Mouse (Mus musculus) midbrain, embryonic 11.5 days (tissue): Measurements from ENCODE around the gene Nr1h2. TPM values are rescaled to one million over a fixed set of nuclear protein-coding genes. Genes with fewer than 3 reads are reported as not detected.

Experiments
- ATAC-seq: fragments of 200-750 bp; cut with Nextera tagmentation; 2 replicates; pipeline ENCODE4 v1.8.0; 2017; ENCODE audit warnings: moderate TSS enrichment, moderate library complexity; ENCODE audit not compliant: low FRiP score
- DNase-seq: peaks from one replicate; pipeline ENCODE4 v3.0.0; 2015; ENCODE audit warnings: low spot score; ENCODE audit errors: missing footprints
- H3K27ac ChIP-seq: fragments of 300-500 bp; sonication (generic); 2 replicates; pipeline ENCODE4 v1.5.1; 2014; ENCODE audit warnings: low read depth, low read length
- H3K27me3 ChIP-seq: fragments of 300-500 bp; sonication (generic); 2 replicates; pipeline ENCODE4 v1.6.1; 2014; ENCODE audit warnings: mild to moderate bottlenecking, low read length, moderate library complexity, mixed read lengths; ENCODE audit not compliant: control insufficient read depth, insufficient read depth
- H3K36me3 ChIP-seq: fragments of 300-500 bp; sonication (generic); 2 replicates; pipeline ENCODE4 v1.6.1; 2014; ENCODE audit warnings: mild to moderate bottlenecking, low read length, moderate library complexity, mixed read lengths; ENCODE audit not compliant: control insufficient read depth, insufficient read depth
- H3K4me1 ChIP-seq: fragments of 300-500 bp; sonication (generic); 2 replicates; pipeline ENCODE4 v1.6.1; 2014; ENCODE audit warnings: low read length; ENCODE audit not compliant: control insufficient read depth, insufficient read depth
- H3K4me2 ChIP-seq: fragments of 300-500 bp; sonication (generic); 2 replicates; pipeline ENCODE4 v1.6.1; 2014; ENCODE audit warnings: mild to moderate bottlenecking, moderate library complexity
- H3K4me3 ChIP-seq: fragments of 300-500 bp; sonication (generic); 2 replicates; pipeline ENCODE4 v1.5.1; 2014; ENCODE audit warnings: low read depth, low read length
- H3K9ac ChIP-seq: fragments of 300-500 bp; sonication (generic); 2 replicates; pipeline ENCODE4 v1.6.1; 2014; ENCODE audit warnings: low read length
- H3K9me3 ChIP-seq: fragments of 300-500 bp; sonication (generic); 2 replicates; pipeline ENCODE4 v1.6.1; 2016; ENCODE audit warnings: low read length; ENCODE audit not compliant: control insufficient read depth
- WGBS: fragments of 180-500 bp; shearing (Covaris S2); extraction: QIAGEN DNeasy Blood & Tissue Kit; methylation state at CpG from one replicate; pipeline ENCODE4 v1.1.7; 2014; 5-methylcytosine and 5-hydroxymethylcytosine counted together
- polyA plus RNA-seq: library from polyadenylated mRNA; unstranded; fragments of >200 nt; fragmentation: Nextera tagmentation; extraction: Ambion mirVana; gene quantifications from 2 replicates; pipeline ENCODE4 v1.2.1, GENCODE M21; 2014

The Nr1h2 gene
- polyA plus RNA-seq, 1 experiment from 2014 or later = 69.6 TPM

DNA sequence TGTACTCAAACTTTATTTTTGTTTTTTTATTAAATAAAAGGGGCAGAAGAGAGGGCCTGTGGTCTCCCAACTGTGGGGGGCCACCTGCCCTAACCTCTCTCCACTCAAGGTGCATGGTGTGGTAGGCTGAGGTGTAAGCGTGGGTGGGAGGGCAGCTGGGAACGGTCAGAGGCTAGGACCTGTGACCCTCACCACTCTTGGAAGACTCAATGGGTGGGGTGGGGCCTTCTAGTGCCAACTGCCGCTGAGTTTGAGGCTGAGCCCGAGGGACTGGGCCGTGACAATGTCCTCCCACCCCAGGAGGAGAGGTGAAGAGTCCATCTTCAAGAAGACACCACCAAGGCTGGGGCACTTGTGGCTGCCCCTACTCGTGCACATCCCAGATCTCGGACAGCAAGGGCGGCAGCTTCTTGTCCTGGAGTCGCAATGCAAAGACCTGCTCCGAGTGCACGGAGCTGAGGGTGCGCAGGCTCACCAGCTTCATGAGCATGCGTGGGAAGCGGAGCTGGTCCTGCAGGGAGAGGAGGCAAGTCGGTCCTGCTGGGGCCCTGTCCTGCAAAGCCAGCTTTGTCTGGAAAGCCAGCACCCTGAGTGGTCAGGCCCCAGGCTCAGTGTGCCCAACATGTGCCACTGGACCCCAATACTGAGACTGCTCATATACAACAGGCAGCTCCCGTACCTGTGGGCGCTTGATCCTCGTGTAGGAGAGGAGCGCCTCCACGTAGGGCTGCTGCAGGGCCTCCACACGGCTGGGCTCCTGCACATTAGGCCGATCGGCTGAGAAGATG, 3.9 kb downstream of the Nr1h2 start:
- ATAC-seq = no peak
- 95% methylated on average over 23 of the region's 23 CpGs for WGBS
- H3K27ac ChIP-seq = no peak overlapping the region
- peaks cover 17% of the 10 kb centered on the region for H3K4me1 ChIP-seq
- H3K36me3 ChIP-seq = peaks cover 18% of the 10 kb centered on the region
- H3K9me3 ChIP-seq = 0 out of 2 replicates have a peak, but pooled peaks cover 3% of the 10 kb centered on the region
- H3K4me2 ChIP-seq = no peak overlapping the region
- H3K9ac ChIP-seq = no peak overlapping the region
- H3K27me3 ChIP-seq = no peaks in the 10 kb centered on the region
- H3K4me3 ChIP-seq = no peak overlapping the region
- no peak for DNase-seq

DNA sequence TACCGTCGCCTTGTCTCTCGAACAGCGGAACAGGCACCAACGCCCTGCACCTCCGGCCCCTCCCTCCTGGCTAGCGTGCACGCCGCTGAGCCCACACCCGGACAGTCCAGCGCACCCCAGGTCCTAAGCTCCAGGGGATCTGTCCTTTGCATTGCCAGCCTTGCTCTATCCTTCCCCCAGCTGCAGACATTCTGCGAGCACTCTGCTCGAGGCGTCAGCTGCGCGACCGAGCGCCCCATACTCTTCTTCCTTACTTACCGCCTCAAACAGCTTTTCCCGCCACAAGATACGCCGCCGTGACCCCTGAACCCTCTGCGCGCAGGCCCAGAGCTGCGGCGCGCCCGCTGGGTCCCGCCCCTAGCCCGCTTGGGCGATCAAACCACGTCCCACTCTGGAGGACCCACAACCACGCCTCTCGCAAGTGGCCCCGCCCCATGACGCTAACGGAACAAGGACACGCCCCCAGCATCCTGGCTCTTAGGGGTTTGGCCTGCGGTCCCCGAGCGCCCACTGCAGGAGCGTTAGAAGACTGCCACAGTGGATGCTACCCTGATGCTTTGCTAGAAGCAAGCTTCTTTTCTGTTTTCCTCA, 5.2 kb downstream of the Nr1h2 start, which contains the start of gene Pold1:
Gene Pold1, minus strand, starts transcription at position 353 of the 591 bp plus-strand sequence.
- ATAC-seq (peak; percentile 92), DNase-seq (peak; percentile 100)
- no peaks in the 10 kb centered on the region for H3K27me3 ChIP-seq
- no peak within 1 kb of the TSS for H3K27ac ChIP-seq
- H3K4me3 ChIP-seq = peak within 1 kb of the TSS; percentile 56
- H3K4me1 ChIP-seq = peaks cover 17% of the 10 kb centered on the region
- peaks cover 18% of the 10 kb centered on the region for H3K36me3 ChIP-seq
- H3K9me3 ChIP-seq = 0 out of 2 replicates have a peak, but pooled peaks cover 3% of the 10 kb centered on the region
- under 1% methylated on average over 43 of the region's 43 CpGs for WGBS
- H3K4me2 ChIP-seq = peak within 1 kb of the TSS; percentile 77
- peak within 1 kb of the TSS; percentile 70 for H3K9ac ChIP-seq

DNA sequence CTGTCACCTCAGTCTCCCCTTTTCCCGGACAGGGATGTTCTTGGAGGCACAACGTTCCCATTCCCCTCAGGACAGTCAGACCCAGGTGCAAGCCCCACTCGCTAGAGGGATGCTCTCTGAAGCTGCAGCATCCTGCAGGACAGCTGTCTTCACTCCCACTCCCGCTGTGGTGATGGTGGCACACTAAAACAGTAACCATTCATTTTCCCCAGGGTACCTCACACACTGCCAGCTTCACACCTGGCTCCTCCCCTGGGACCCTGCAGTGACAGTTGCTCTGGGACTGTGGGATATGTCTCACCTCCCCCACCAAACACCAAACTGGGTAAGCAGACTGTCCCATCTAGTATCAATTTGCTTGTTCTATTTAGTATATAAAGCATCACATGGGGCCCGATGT, 6.0 kb downstream of the Nr1h2 start:
- ATAC-seq = no peak
- Histone ChIP-seq H3K9me3 (0 out of 2 replicates have a peak, but pooled peaks cover 3% of the 10 kb centered on the region), H3K27ac (no peak overlapping the region), H3K9ac (peak overlapping the region; percentile 70), H3K4me2 (peak overlapping the region; percentile 77), H3K4me1 (peaks cover 13% of the 10 kb centered on the region), H3K27me3 (no peaks in the 10 kb centered on the region), H3K36me3 (peaks cover 18% of the 10 kb centered on the region), H3K4me3 (peak overlapping the region; percentile 56)
- WGBS = 29% methylated on average over 5 of the region's 5 CpGs
- DNase-seq = no peak

DNA sequence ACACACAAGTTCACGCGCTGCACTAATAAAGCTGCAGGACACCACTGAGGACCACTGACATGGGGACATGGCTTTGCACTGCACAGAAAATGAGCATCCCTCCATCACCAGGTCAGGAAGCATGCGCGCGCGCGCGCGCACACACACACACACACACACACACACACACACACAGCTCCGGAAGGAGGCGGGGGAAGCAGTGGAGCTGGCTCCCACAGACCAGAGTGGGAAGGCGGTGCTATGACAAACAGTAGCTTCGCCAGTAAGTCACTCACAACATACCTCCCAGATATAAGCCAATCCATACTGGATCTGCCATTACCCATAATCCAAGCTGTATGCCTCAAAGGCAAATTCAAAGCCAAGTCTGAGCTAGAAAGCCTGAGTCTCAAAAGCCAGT, 6.7 kb downstream of the Nr1h2 start:
- no peak overlapping the region for H3K9ac ChIP-seq
- DNase-seq (peak; percentile 54), ATAC-seq (no peak)
- WGBS = 97% methylated on average over 13 of the region's 13 CpGs
- peak overlapping the region; percentile 77 for H3K4me2 ChIP-seq
- 0 out of 2 replicates have a peak, but pooled peaks cover 3% of the 10 kb centered on the region for H3K9me3 ChIP-seq
- peaks cover 11% of the 10 kb centered on the region for H3K4me1 ChIP-seq
- H3K4me3 ChIP-seq = peak overlapping the region; percentile 56; the same call in 1 of the 2 replicates
- no peak overlapping the region for H3K27ac ChIP-seq
- H3K27me3 ChIP-seq = no peaks in the 10 kb centered on the region
- peaks cover 21% of the 10 kb centered on the region for H3K36me3 ChIP-seq

DNA sequence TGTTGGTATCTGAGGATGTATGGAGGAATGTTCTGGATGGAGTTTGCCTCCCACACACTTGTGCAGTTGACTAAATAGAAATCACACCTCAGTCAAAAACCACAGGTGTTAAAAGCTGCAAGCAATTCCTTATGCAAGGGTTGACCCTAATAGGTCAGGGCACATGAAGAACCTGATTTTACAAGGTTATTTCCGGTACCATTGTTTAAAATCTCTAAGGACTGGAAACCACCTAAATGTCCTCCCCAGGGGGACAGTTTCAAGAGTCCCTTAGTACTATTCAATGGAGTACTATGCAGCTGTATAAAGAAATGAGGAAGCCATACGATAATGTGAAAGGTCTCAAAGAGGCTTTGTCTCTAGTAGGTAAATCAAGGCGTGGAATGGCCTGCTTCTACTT, 7.5 kb downstream of the Nr1h2 start:
- DNase-seq (peak; percentile 33), ATAC-seq (no peak)
- no peak overlapping the region for H3K27ac ChIP-seq
- H3K4me1 ChIP-seq = peaks cover 11% of the 10 kb centered on the region
- 96% methylated on average over 3 of the region's 3 CpGs for WGBS
- peaks cover 21% of the 10 kb centered on the region for H3K36me3 ChIP-seq
- no peaks in the 10 kb centered on the region for H3K27me3 ChIP-seq
- H3K4me3 ChIP-seq = no peak overlapping the region
- H3K9me3 ChIP-seq = 0 out of 2 replicates have a peak, but pooled peaks cover 3% of the 10 kb centered on the region
- H3K4me2 ChIP-seq = no peak overlapping the region
- no peak overlapping the region for H3K9ac ChIP-seq

DNA sequence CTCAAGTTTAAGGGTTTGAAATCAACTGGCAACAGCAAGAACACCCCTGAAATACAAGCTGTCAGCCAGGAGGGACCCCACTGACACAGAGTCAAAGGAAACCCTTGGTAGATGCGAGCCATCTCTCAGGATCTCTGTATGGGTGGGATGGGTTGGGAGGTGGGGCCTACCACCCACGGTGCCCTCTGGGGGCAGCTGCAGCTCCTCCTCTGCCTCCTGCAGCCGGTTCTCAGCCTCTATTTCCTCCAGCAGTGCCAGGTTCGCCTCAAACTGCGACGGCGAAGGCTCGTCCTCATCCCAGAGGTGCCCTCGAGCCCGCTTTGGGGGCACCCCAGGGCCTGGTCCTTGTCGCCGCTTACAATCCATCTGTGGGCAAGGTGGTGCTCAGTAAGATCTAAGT, 10.7 kb downstream of the Nr1h2 start:
- H3K9ac ChIP-seq = no peak overlapping the region
- peaks cover 11% of the 10 kb centered on the region for H3K4me1 ChIP-seq
- H3K27me3 ChIP-seq = no peaks in the 10 kb centered on the region
- no peak overlapping the region for H3K4me3 ChIP-seq
- WGBS = 80% methylated on average over 12 of the region's 12 CpGs
- DNase-seq (no peak), ATAC-seq (no peak)
- no peak overlapping the region for H3K27ac ChIP-seq
- no peak overlapping the region for H3K4me2 ChIP-seq
- peaks cover 17% of the 10 kb centered on the region for H3K36me3 ChIP-seq
- H3K9me3 ChIP-seq = 0 out of 2 replicates have a peak, but pooled peaks cover 3% of the 10 kb centered on the region

DNA sequence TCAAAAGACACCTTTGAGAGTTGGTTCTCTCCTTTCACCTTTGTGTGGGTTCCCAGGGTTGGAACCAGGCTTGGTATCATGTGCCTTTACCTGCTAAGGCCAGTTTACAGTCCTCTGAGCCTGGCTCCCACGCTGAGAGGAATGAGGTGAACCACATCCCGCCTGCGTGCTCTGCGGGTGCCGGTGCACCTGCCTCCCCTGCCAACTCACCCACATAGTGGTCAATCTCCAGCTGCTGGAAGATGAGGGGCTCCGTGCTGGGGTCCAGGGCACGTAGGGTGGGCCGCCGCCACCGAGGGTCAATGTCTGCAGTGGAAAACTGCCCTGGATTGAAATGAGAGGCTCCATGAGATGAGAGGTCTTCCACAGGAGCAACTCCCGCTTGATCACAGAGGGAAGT, 11.2 kb downstream of the Nr1h2 start:
- Histone ChIP-seq H3K4me2 (no peak overlapping the region), H3K36me3 (peaks cover 20% of the 10 kb centered on the region), H3K9me3 (0 out of 2 replicates have a peak, but pooled peaks cover 3% of the 10 kb centered on the region), H3K27ac (no peak overlapping the region), H3K27me3 (no peaks in the 10 kb centered on the region), H3K4me1 (peaks cover 6% of the 10 kb centered on the region), H3K9ac (no peak overlapping the region), H3K4me3 (no peak overlapping the region)
- 92% methylated on average over 11 of the region's 11 CpGs for WGBS
- DNase-seq (no peak), ATAC-seq (no peak)

DNA sequence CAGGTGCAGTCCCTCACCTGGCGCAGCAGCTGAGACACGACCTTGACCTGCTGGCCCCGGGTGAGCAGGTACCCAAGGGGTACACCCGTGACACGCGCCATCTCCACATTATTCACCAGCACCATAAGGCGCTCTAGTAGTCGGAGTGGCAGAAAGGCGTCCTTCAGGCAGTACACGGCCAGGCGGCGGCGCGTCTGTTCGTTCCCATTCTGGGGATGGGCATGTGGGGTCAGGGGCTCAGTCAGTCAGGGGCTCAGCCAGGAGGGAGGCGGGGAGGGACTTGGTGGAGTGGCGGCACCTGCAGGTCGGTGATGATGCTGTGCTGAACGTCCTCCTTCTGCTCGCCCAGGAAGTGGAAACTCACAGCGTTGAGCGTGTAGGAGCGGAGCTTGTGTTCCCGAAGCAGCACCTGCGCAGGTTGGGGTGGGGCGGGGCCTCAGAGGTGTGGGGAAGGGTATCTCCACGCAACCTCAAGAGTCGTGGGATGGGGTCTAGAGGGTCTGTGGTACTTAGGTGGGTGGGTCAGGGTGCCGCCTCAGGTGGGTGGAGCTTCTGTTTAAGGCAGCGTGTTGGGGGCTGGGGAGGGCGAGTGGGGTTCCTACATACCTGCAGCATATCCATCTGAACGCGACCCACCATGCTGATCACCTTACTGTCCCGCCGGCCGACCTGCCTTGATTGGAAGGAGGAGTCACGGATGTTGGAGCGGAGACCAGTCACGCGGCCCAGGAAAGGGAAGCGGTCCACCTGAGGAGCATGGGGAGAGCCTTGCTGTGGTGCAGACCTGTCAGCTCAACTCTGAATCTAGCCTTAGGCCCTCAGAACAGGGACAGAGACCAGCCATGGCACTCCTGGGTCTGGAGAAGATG, 14.8 kb downstream of the Nr1h2 start:
- Histone ChIP-seq H3K9me3 (no peaks in the 10 kb centered on the region), H3K4me1 (no peaks in the 10 kb centered on the region), H3K36me3 (peaks cover 40% of the 10 kb centered on the region), H3K27me3 (no peaks in the 10 kb centered on the region), H3K4me2 (no peak overlapping the region), H3K27ac (no peak overlapping the region), H3K9ac (no peak overlapping the region), H3K4me3 (no peak overlapping the region)
- 92% methylated on average over 41 of the region's 41 CpGs for WGBS
- ATAC-seq (no peak), DNase-seq (no peak)
